Mouse (Mus musculus) small intestine, adult 2 months (tissue): ENCODE results near the gene Gorab.

ENCODE experiments used
- CTCF ChIP-seq: fragments of 200-500 bp; IDR thresholded peaks from 2 replicates; pipeline ENCODE4 v1.5.1; 2012; ENCODE audit warnings: low read depth, mild to moderate bottlenecking, control low read depth, inconsistent platforms, low read length, moderate library complexity, mixed read lengths; ENCODE audit not compliant: insufficient replicate concordance, insufficient read length; ENCODE audit errors: extremely low read depth
- POLR2A ChIP-seq: fragments of 200-500 bp; IDR thresholded peaks from 2 replicates; pipeline ENCODE4 v1.6.1; 2012; ENCODE audit warnings: low read depth, mild to moderate bottlenecking, control low read depth, inconsistent platforms, low read length, moderate library complexity

DNA sequence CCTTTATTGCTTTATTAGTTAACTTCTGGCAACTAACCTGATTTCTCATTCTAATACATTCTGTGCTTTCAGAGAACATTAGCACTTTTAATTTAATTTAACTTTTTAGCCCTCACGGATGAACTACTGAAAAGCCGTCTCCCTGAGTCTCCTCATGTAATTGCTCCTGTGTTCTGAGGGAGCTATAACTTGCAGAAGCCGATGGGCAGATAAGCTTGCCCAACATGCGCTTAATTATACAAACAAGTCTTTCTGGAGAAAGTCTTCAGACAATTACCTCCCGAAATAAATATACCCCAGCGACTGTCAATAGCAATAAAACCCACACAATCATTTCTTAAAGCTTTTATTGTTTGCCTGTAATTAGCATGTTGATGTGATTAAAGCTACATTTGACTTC, 45.7 kb downstream of the Gorab start:
- TF ChIP-seq CTCF (no peak), POLR2A (no peak)
